Mouse (Mus musculus) erythroblast, embryonic 14.5 days (primary cell): Measurements from ENCODE around the gene Pitpnm1.
"Not testable (repeated sequence)": the region's sequence is repeated elsewhere in the genome, so short reads cannot be mapped to it uniquely, and the experiment has no call there.

Experiments used
- GATA1 ChIP-seq: IDR thresholded peaks from 2 replicates; pipeline ENCODE4 v1.6.1; 2012; ENCODE audit warnings: low read length, inconsistent platforms, mixed read lengths
- TAL1 ChIP-seq: IDR thresholded peaks from 3 replicates; pipeline ENCODE4 v1.6.1; 2012; ENCODE audit warnings: low read length, inconsistent platforms, mixed read lengths

DNA sequence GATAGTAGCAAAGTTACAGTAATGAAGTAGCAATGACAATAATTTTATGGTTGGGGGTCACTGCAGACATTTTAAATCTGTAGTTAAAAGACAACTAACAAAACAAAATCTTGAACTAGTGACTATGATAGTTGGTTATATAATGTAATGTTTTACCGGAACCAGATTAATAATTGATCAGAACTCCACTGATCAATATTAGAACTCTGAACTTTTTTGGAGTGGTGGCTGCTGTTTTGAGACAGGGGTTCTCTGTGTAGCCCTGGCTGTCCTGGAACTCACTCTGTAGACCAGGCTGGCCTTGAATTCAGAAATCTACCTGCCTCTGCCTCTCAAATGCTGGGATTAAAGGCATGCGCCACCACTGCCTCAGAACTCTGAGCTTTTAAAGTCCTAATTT, 31.6 kb upstream of the Pitpnm1 start:
- not testable (repeated sequence) for TF ChIP-seq TAL1, GATA1
